8 mouse cellular contexts compared by ENCODE assay signal in genomic region chr9:3404372-3404771, GRCm38 (mm10). TPM values are rescaled to one million over a fixed set of nuclear protein-coding genes. Genes with fewer than 3 reads are reported as not detected.
DNase-seq lines count a peak whose midpoint lies in the region; ATAC-seq and TF ChIP-seq lines count a peak whose summit lies in the region.

No protein-coding gene starts in this region.

- H3K36me3 ChIP-seq in testis, adult 2 months (ENCODE audit: control insufficient read depth, insufficient read depth, low read length) = no peaks in the 10 kb centered on the region
- no peaks in the 10 kb centered on the region for H3K36me3 ChIP-seq in kidney, embryonic 14.5 days (ENCODE audit: control insufficient read depth, insufficient read depth, low read length)
- no peaks in the 10 kb centered on the region for H3K36me3 ChIP-seq in liver, embryonic 14.5 days (replicated peaks; ENCODE audit: control insufficient read depth, insufficient read depth, low read depth)
- no peaks in the 10 kb centered on the region for H3K36me3 ChIP-seq in neural tube, embryonic 12.5 days

- peak; percentile 18; the same call in 1 of the 2 replicates for ATAC-seq in kidney, embryonic 14.5 days (ENCODE audit: low FRiP score, low TSS enrichment)
- no peak for ATAC-seq in liver, embryonic 14.5 days (ENCODE audit: insufficient read depth)
- ATAC-seq in neural tube, embryonic 12.5 days (ENCODE audit: low FRiP score, low read depth) = peak; percentile 27; the same call in 1 of the 2 replicates
- ATAC-seq in inflammation-experienced regulatory T-cells, adult 6 months = no peak

- no peaks in the 10 kb centered on the region for H3K27me3 ChIP-seq in testis, adult 2 months (ENCODE audit: control insufficient read depth, insufficient read depth, low read length)
- no peaks in the 10 kb centered on the region for H3K27me3 ChIP-seq in kidney, embryonic 14.5 days (ENCODE audit: control insufficient read depth, insufficient read depth, low read length)
- no peaks in the 10 kb centered on the region for H3K27me3 ChIP-seq in liver, embryonic 14.5 days (ENCODE audit: control insufficient read depth, insufficient read depth, low read length)
- H3K27me3 ChIP-seq in neural tube, embryonic 12.5 days (replicated peaks) = no peaks in the 10 kb centered on the region

- H3K4me3 ChIP-seq in testis, adult 2 months (ENCODE audit: control insufficient read depth, low read depth, low read length) = peak overlapping the region; percentile 94
- peak overlapping the region; percentile 81 for H3K4me3 ChIP-seq in kidney, embryonic 14.5 days (ENCODE audit: low read length)
- H3K4me3 ChIP-seq in liver, embryonic 14.5 days (ENCODE audit: insufficient read depth in 1 of 2, low read depth in 2 of 2, low read length in 2 of 2) = peak overlapping the region; percentile 90 to 92
- peak overlapping the region; percentile 46 for H3K4me3 ChIP-seq in neural tube, embryonic 12.5 days

- peak overlapping the region; percentile 78 for H3K9ac ChIP-seq in kidney, embryonic 14.5 days (ENCODE audit: low read depth, low read length)
- H3K9ac ChIP-seq in liver, embryonic 14.5 days (replicated peaks) = peak overlapping the region; percentile 85
- peak overlapping the region; percentile 52 for H3K9ac ChIP-seq in neural tube, embryonic 12.5 days

- DNase-seq in testis, postnatal 10 days (ENCODE audit: low spot score) = no peak
- DNase-seq in cerebellum, adult 9-11 months = peak; percentile 22
- peak; percentile 19 to 46 for DNase-seq in frontal cortex, postnatal 36 days (ENCODE audit: low spot score in 2 of 2)
- peak; percentile 12 to 39 (median 12) for DNase-seq in liver, embryonic 14.5 days (ENCODE audit: low read depth in 3 of 3, low spot score in 3 of 3)

- peak overlapping the region; percentile 82; the same call in 1 of the 2 replicates for H3K27ac ChIP-seq in testis, adult 2 months (ENCODE audit: control insufficient read depth, insufficient read depth, low read depth, low read length)
- H3K27ac ChIP-seq in kidney, embryonic 14.5 days (ENCODE audit: low read depth, low read length) = 0 out of 2 replicates have a peak overlapping the region, but pooled peaks have one; percentile 88
- peak overlapping the region; percentile 74 for H3K27ac ChIP-seq in liver, embryonic 14.5 days
- no peak overlapping the region for H3K27ac ChIP-seq in neural tube, embryonic 12.5 days

- H3K4me1 ChIP-seq in testis, adult 2 months (ENCODE audit: control insufficient read depth, insufficient read depth, low read length) = no peaks in the 10 kb centered on the region; the same call in 1 of the 2 replicates
- H3K4me1 ChIP-seq in kidney, embryonic 14.5 days (ENCODE audit: control insufficient read depth, insufficient read depth, low read length) = no peaks in the 10 kb centered on the region
- H3K4me1 ChIP-seq in liver, embryonic 14.5 days (replicated peaks; ENCODE audit: control insufficient read depth in 2 of 2, insufficient read depth in 2 of 2, low read length in 1 of 2) = 0 out of 4 replicates have a peak, but pooled peaks cover 0 to 2% of the 10 kb centered on the region in 2 experiments
- no peaks in the 10 kb centered on the region for H3K4me1 ChIP-seq in neural tube, embryonic 12.5 days

- H3K4me2 ChIP-seq in kidney, embryonic 14.5 days (replicated peaks; ENCODE audit: low read depth, low read length) = peak overlapping the region; percentile 56
- peak overlapping the region; percentile 85 for H3K4me2 ChIP-seq in liver, embryonic 14.5 days (ENCODE audit: low read depth)
- H3K4me2 ChIP-seq in neural tube, embryonic 12.5 days (replicated peaks) = peak overlapping the region; percentile 67

- no peak for TF ChIP-seq EP300 in liver, embryonic 14.5 days (IDR thresholded peaks at IDR 0.05; ENCODE audit: low read depth)

- 1% methylated on average over 13 of the region's 13 CpGs for WGBS in kidney, embryonic 14.5 days
- WGBS in liver, embryonic 14.5 days (ENCODE audit: insufficient replicate concordance) = under 1% methylated on average over 13 of the region's 13 CpGs
- WGBS in neural tube, embryonic 12.5 days = 4% methylated on average over 13 of the region's 13 CpGs

- TF ChIP-seq CTCF in testis, adult 2 months (IDR thresholded peaks at IDR 0.05; ENCODE audit: control insufficient read depth, insufficient read depth, insufficient replicate concordance, low read depth, low read length) = no peak
- TF ChIP-seq CTCF in liver, embryonic 14.5 days (IDR thresholded peaks at IDR 0.05; ENCODE audit: low read depth) = no peak

- no peaks in the 10 kb centered on the region for H3K9me3 ChIP-seq in kidney, embryonic 14.5 days (ENCODE audit: control insufficient read depth, low read length)
- no peaks in the 10 kb centered on the region for H3K9me3 ChIP-seq in liver, embryonic 14.5 days (ENCODE audit: control insufficient read depth, low read length)
- no peaks in the 10 kb centered on the region for H3K9me3 ChIP-seq in neural tube, embryonic 12.5 days

- no peak for TF ChIP-seq POLR2A in testis, adult 2 months (IDR thresholded peaks at IDR 0.05; ENCODE audit: control insufficient read depth, low read depth, low read length)

RNA-seq across cellular contexts. Expression of gene Cwf19l2, which starts 1.0 kb away (rescaled TPM):
- 0.58 and 0.95 TPM in 2 replicates for polyA plus RNA-seq in testis, adult 2 months (2012; rRNA removed)
- polyA plus RNA-seq in kidney, embryonic 14.5 days (2014; fragmentation: Nextera tagmentation; extraction: Ambion mirVana) = 17.9 and 18.8 TPM in 2 replicates
- 0.83 and 1.5 TPM in 2 replicates for polyA plus RNA-seq in liver, embryonic 14.5 days (2012; rRNA removed)
- polyA plus RNA-seq in liver, embryonic 14.5 days (2014; fragmentation: Nextera tagmentation; extraction: Ambion mirVana) = 3.5 TPM in 2 replicates
- 14.5 and 15.7 TPM in 2 replicates for polyA plus RNA-seq in neural tube, embryonic 12.5 days (2016; fragmentation: Nextera tagmentation; extraction: Ambion mirVana)
- 10 to 100 TPM; 28.6 to 34.0 (median 33.0) TPM for polyA plus RNA-seq in inflammation-experienced regulatory T-cells, adult 6 months (2017; shearing (Covaris generic))

Comparison
In these comparisons a context has a peak if more than half of its experiments do, and no peak if none do; other contexts are left out.
1. ATAC-seq: peak in kidney, embryonic 14.5 days (single experiment) and neural tube, embryonic 12.5 days (single experiment); none in liver, embryonic 14.5 days (single experiment) and inflammation-experienced regulatory T-cells, adult 6 months (single experiment).
2. Peak in every context shown above with its lines, with median percentiles within 50 percentile points of each other: H3K4me3 ChIP-seq, H3K4me2 ChIP-seq and H3K9ac ChIP-seq.